Mouse (Mus musculus): ENCODE results near the gene Gm45140. TPM values are rescaled to one million over a fixed set of nuclear protein-coding genes. Genes with fewer than 3 reads are reported as not detected.

Gm45140 gene
- polyA plus RNA-seq, 1 experiment from 2014 or later: 3.6 TPM

- WGBS: 88% methylated on average over 8 of the region's 8 CpGs
- Histone ChIP-seq H3K27me3 (no peaks in the 10 kb centered on the region), H3K4me1 (no peaks in the 10 kb centered on the region), H3K4me3 (no peak overlapping the region), H3K9me3 (no peaks in the 10 kb centered on the region), H3K4me2 (replicated peaks) (no peak overlapping the region), H3K27ac (replicated peaks) (no peak overlapping the region), H3K9ac (replicated peaks) (no peak overlapping the region), H3K36me3 (no peaks in the 10 kb centered on the region)
- no peak for ATAC-seq (replicated peaks)
Observed at GRCm38 (mm10) chr6:87756896-87757295, 78.7 kb downstream of the Gm45140 start.

GRCm38 (mm10) chr6:87755196-87755595 is 80.4 kb downstream of the Gm45140 start:
- H3K36me3 ChIP-seq: no peaks in the 10 kb centered on the region
- H3K4me1 ChIP-seq: no peaks in the 10 kb centered on the region
- H3K4me2 ChIP-seq (replicated peaks): no peak overlapping the region
- H3K9ac ChIP-seq (replicated peaks): no peak overlapping the region
- 91% methylated on average over 4 of the region's 4 CpGs for WGBS
- H3K27ac ChIP-seq (replicated peaks): no peak overlapping the region
- no peak for ATAC-seq (replicated peaks)
- no peak overlapping the region for H3K4me3 ChIP-seq
- H3K27me3 ChIP-seq: no peaks in the 10 kb centered on the region
- H3K9me3 ChIP-seq: no peaks in the 10 kb centered on the region

- 93% methylated on average over 6 of the region's 6 CpGs for WGBS
- ATAC-seq (replicated peaks): no peak
Observed at GRCm38 (mm10) chr6:87751574-87751973, 84.0 kb downstream of the Gm45140 start.

GRCm38 (mm10) chr6:87750184-87750910 is 85.2 kb downstream of the Gm45140 start:
- H3K9ac ChIP-seq (replicated peaks): no peak overlapping the region
- no peak overlapping the region for H3K27ac ChIP-seq (replicated peaks)
- H3K9me3 ChIP-seq: no peaks in the 10 kb centered on the region
- WGBS: 90% methylated on average over 8 of the region's 8 CpGs
- no peaks in the 10 kb centered on the region for H3K36me3 ChIP-seq
- H3K27me3 ChIP-seq: no peaks in the 10 kb centered on the region
- no peak for ATAC-seq (replicated peaks)
- H3K4me2 ChIP-seq (replicated peaks): no peak overlapping the region
- no peaks in the 10 kb centered on the region for H3K4me1 ChIP-seq
- H3K4me3 ChIP-seq: no peak overlapping the region

More at GRCm38 (mm10) chr6:87751574-87751973, 84.0 kb downstream of the Gm45140 start:
- Histone ChIP-seq H3K27ac (replicated peaks) (no peak overlapping the region), H3K9ac (replicated peaks) (no peak overlapping the region), H3K4me1 (no peaks in the 10 kb centered on the region), H3K4me3 (no peak overlapping the region), H3K36me3 (no peaks in the 10 kb centered on the region), H3K4me2 (replicated peaks) (no peak overlapping the region), H3K27me3 (no peaks in the 10 kb centered on the region), H3K9me3 (no peaks in the 10 kb centered on the region)

GRCm38 (mm10) chr6:87748531-87748930 is 87.1 kb downstream of the Gm45140 start:
- Histone ChIP-seq H3K4me2 (replicated peaks) (no peak overlapping the region), H3K9me3 (no peaks in the 10 kb centered on the region), H3K36me3 (no peaks in the 10 kb centered on the region), H3K9ac (replicated peaks) (no peak overlapping the region), H3K4me3 (no peak overlapping the region), H3K4me1 (no peaks in the 10 kb centered on the region), H3K27me3 (no peaks in the 10 kb centered on the region), H3K27ac (replicated peaks) (no peak overlapping the region)
- WGBS: 87% methylated on average over 6 of the region's 6 CpGs
- ATAC-seq (replicated peaks): no peak

GRCm38 (mm10) chr6:87748078-87748477 is 87.5 kb downstream of the Gm45140 start:
- no peaks in the 10 kb centered on the region for H3K36me3 ChIP-seq
- ATAC-seq (replicated peaks): no peak
- H3K27me3 ChIP-seq: no peaks in the 10 kb centered on the region
- no peak overlapping the region for H3K4me3 ChIP-seq
- no peak overlapping the region for H3K9ac ChIP-seq (replicated peaks)
- H3K4me2 ChIP-seq (replicated peaks): no peak overlapping the region
- no peak overlapping the region for H3K27ac ChIP-seq (replicated peaks)
- H3K4me1 ChIP-seq: no peaks in the 10 kb centered on the region
- no peaks in the 10 kb centered on the region for H3K9me3 ChIP-seq
- WGBS: 79% methylated on average over 2 of the region's 2 CpGs

- H3K27me3 ChIP-seq: no peaks in the 10 kb centered on the region
- H3K27ac ChIP-seq (replicated peaks): no peak overlapping the region
- H3K4me2 ChIP-seq (replicated peaks): no peak overlapping the region
- no peak overlapping the region for H3K4me3 ChIP-seq
- H3K9me3 ChIP-seq: no peaks in the 10 kb centered on the region
- H3K9ac ChIP-seq (replicated peaks): no peak overlapping the region
- H3K36me3 ChIP-seq: no peaks in the 10 kb centered on the region
- H3K4me1 ChIP-seq: no peaks in the 10 kb centered on the region
- 81% methylated on average over 2 of the region's 2 CpGs for WGBS
- no peak for ATAC-seq (replicated peaks)
Observed at GRCm38 (mm10) chr6:87746849-87747248, 88.7 kb downstream of the Gm45140 start.

- H3K4me3 ChIP-seq: no peak overlapping the region
- no peaks in the 10 kb centered on the region for H3K9me3 ChIP-seq
- no peaks in the 10 kb centered on the region for H3K36me3 ChIP-seq
- H3K4me2 ChIP-seq (replicated peaks): no peak overlapping the region
- no peaks in the 10 kb centered on the region for H3K27me3 ChIP-seq
- H3K27ac ChIP-seq (replicated peaks): no peak overlapping the region
- H3K4me1 ChIP-seq: no peaks in the 10 kb centered on the region
- 76% methylated on average over 3 of the region's 3 CpGs for WGBS
- no peak overlapping the region for H3K9ac ChIP-seq (replicated peaks)
- ATAC-seq (replicated peaks): no peak
Observed at GRCm38 (mm10) chr6:87746059-87746458, 89.5 kb downstream of the Gm45140 start.

- Histone ChIP-seq H3K4me3 (no peak overlapping the region), H3K4me1 (no peaks in the 10 kb centered on the region), H3K27me3 (no peaks in the 10 kb centered on the region), H3K4me2 (replicated peaks) (no peak overlapping the region), H3K9ac (replicated peaks) (no peak overlapping the region), H3K27ac (replicated peaks) (no peak overlapping the region), H3K9me3 (no peaks in the 10 kb centered on the region), H3K36me3 (no peaks in the 10 kb centered on the region)
- WGBS: 48% methylated on average over 1 of the region's 1 CpGs
- ATAC-seq (replicated peaks): no peak
Observed at GRCm38 (mm10) chr6:87745301-87745700, 90.3 kb downstream of the Gm45140 start.

GRCm38 (mm10) chr6:87744632-87745031 is 91.0 kb downstream of the Gm45140 start:
- no peak for ATAC-seq (replicated peaks)
- H3K27ac ChIP-seq (replicated peaks): no peak overlapping the region
- 92% methylated on average over 3 of the region's 3 CpGs for WGBS

GRCm38 (mm10) chr6:87743281-87743680 is 92.3 kb downstream of the Gm45140 start:
- WGBS: 70% methylated on average over 5 of the region's 5 CpGs
- no peak overlapping the region for H3K27ac ChIP-seq (replicated peaks)
- no peak overlapping the region for H3K4me3 ChIP-seq
- no peak overlapping the region for H3K9ac ChIP-seq (replicated peaks)
- no peak overlapping the region for H3K4me2 ChIP-seq (replicated peaks)
- no peaks in the 10 kb centered on the region for H3K4me1 ChIP-seq
- no peak for ATAC-seq (replicated peaks)
- no peaks in the 10 kb centered on the region for H3K36me3 ChIP-seq
- H3K9me3 ChIP-seq: no peaks in the 10 kb centered on the region
- no peaks in the 10 kb centered on the region for H3K27me3 ChIP-seq

More at GRCm38 (mm10) chr6:87744632-87745031, 91.0 kb downstream of the Gm45140 start:
- Histone ChIP-seq H3K4me3 (no peak overlapping the region), H3K4me2 (replicated peaks) (no peak overlapping the region), H3K4me1 (no peaks in the 10 kb centered on the region), H3K36me3 (no peaks in the 10 kb centered on the region), H3K9me3 (no peaks in the 10 kb centered on the region), H3K9ac (replicated peaks) (no peak overlapping the region), H3K27me3 (no peaks in the 10 kb centered on the region)

- H3K27ac ChIP-seq (replicated peaks): no peak overlapping the region
- H3K36me3 ChIP-seq: no peaks in the 10 kb centered on the region
- ATAC-seq (replicated peaks): no peak
- no peak overlapping the region for H3K4me2 ChIP-seq (replicated peaks)
- no peaks in the 10 kb centered on the region for H3K9me3 ChIP-seq
- no peak overlapping the region for H3K9ac ChIP-seq (replicated peaks)
- no peak overlapping the region for H3K4me3 ChIP-seq
- no peaks in the 10 kb centered on the region for H3K27me3 ChIP-seq
- H3K4me1 ChIP-seq: no peaks in the 10 kb centered on the region
- 81% methylated on average over 5 of the region's 5 CpGs for WGBS
Observed at GRCm38 (mm10) chr6:87742804-87743203, 92.8 kb downstream of the Gm45140 start.

- no peak overlapping the region for H3K4me2 ChIP-seq (replicated peaks)
Observed at GRCm38 (mm10) chr6:87741978-87742377, 93.6 kb downstream of the Gm45140 start.

More at GRCm38 (mm10) chr6:87741978-87742377, 93.6 kb downstream of the Gm45140 start:
- H3K9me3 ChIP-seq: no peaks in the 10 kb centered on the region
- no peak overlapping the region for H3K9ac ChIP-seq (replicated peaks)
- no peak overlapping the region for H3K4me3 ChIP-seq
- H3K36me3 ChIP-seq: no peaks in the 10 kb centered on the region
- no peaks in the 10 kb centered on the region for H3K27me3 ChIP-seq
- no peak for ATAC-seq (replicated peaks)
- H3K4me1 ChIP-seq: no peaks in the 10 kb centered on the region
- 92% methylated on average over 8 of the region's 8 CpGs for WGBS
- no peak overlapping the region for H3K27ac ChIP-seq (replicated peaks)

Data from forebrain, embryonic 15.5 days (tissue).